Mouse (Mus musculus) midbrain, embryonic 16.5 days (tissue): ENCODE results near the gene Tarbp2. TPM values are rescaled to one million over a fixed set of nuclear protein-coding genes. Genes with fewer than 3 reads are reported as not detected.

ENCODE experiments used
- ATAC-seq: fragments of 200-750 bp; cut with Nextera tagmentation; 2 replicates; pipeline ENCODE4 v1.8.0; 2017; ENCODE audit warnings: moderate TSS enrichment
- H3K27ac ChIP-seq: fragments of 300-500 bp; sonication (generic); 2 replicates; pipeline ENCODE4 v1.5.1; 2014; ENCODE audit warnings: mild to moderate bottlenecking, low read length, mixed read lengths
- H3K27me3 ChIP-seq: fragments of 300-500 bp; sonication (generic); 2 replicates; pipeline ENCODE4 v1.6.1; 2014; ENCODE audit warnings: low read depth, low read length, mixed read lengths; ENCODE audit not compliant: control insufficient read depth, insufficient read depth
- H3K36me3 ChIP-seq: fragments of 300-500 bp; sonication (generic); 2 replicates; pipeline ENCODE4 v1.6.1; 2014; ENCODE audit warnings: mild to moderate bottlenecking, low read length, moderate library complexity, mixed read lengths; ENCODE audit not compliant: control insufficient read depth, insufficient read depth
- H3K4me1 ChIP-seq: fragments of 300-500 bp; sonication (generic); 2 replicates; pipeline ENCODE4 v1.6.1; 2014; ENCODE audit warnings: mild to moderate bottlenecking, low read length, mixed read lengths; ENCODE audit not compliant: control insufficient read depth, insufficient read depth
- H3K4me2 ChIP-seq: fragments of 300-500 bp; sonication (generic); 2 replicates; pipeline ENCODE4 v1.6.1; 2014; ENCODE audit warnings: mild to moderate bottlenecking, low read length, mixed read lengths
- H3K4me3 ChIP-seq: fragments of 300-500 bp; sonication (generic); 2 replicates; pipeline ENCODE4 v1.5.1; 2014; ENCODE audit warnings: low read depth, mild to moderate bottlenecking, low read length, moderate library complexity, mixed read lengths
- H3K9ac ChIP-seq: fragments of 300-500 bp; sonication (generic); 2 replicates; pipeline ENCODE4 v1.6.1; 2014; ENCODE audit warnings: low read depth, low read length, mixed read lengths
- H3K9me3 ChIP-seq: fragments of 300-500 bp; sonication (generic); replicated peaks from 2 replicates; pipeline ENCODE4 v1.6.1; 2014; ENCODE audit warnings: mild to moderate bottlenecking, low read length, mixed read lengths; ENCODE audit not compliant: control insufficient read depth, poor library complexity, severe bottlenecking
- WGBS: fragments of 180-500 bp; shearing (Covaris S2); extraction: QIAGEN DNeasy Blood & Tissue Kit; methylation state at CpG from one replicate; pipeline ENCODE4 v1.1.7; 2014; 5-methylcytosine and 5-hydroxymethylcytosine counted together
- polyA plus RNA-seq: library from polyadenylated mRNA; unstranded; fragments of >200 nt; fragmentation: Nextera tagmentation; extraction: Ambion mirVana; gene quantifications from 2 replicates; pipeline ENCODE4 v1.2.1, GENCODE M21; 2015

The Tarbp2 gene
- polyA plus RNA-seq, 1 experiment from 2014 or later, result 105 TPM

GRCm38 (mm10) chr15:102516728-102517404 is 1.1 kb upstream of the Tarbp2 start, which contains the start of gene Map3k12:
Map3k12 (minus strand) TSS chr15:102517064.
- Histone ChIP-seq H3K9ac (peak within 1 kb of the TSS; percentile 90), H3K36me3 (peaks cover 4% of the 10 kb centered on the region), H3K4me3 (peak within 1 kb of the TSS; percentile 69), H3K27ac (peak within 1 kb of the TSS; percentile 100), H3K9me3 (no peaks in the 10 kb centered on the region), H3K4me2 (peak within 1 kb of the TSS; percentile 91), H3K4me1 (peaks cover 44% of the 10 kb centered on the region), H3K27me3 (no peaks in the 10 kb centered on the region)
- under 1% methylated on average over 39 of the region's 43 CpGs for WGBS
- ATAC-seq, result peak; percentile 16; the same call in 1 of the 2 replicates

- Histone ChIP-seq H3K27ac (peak overlapping the region; percentile 96), H3K4me2 (peak overlapping the region; percentile 91), H3K9ac (peak overlapping the region; percentile 90), H3K4me3 (peak overlapping the region; percentile 69), H3K36me3 (peaks cover 9% of the 10 kb centered on the region), H3K4me1 (peaks cover 37% of the 10 kb centered on the region), H3K27me3 (no peaks in the 10 kb centered on the region), H3K9me3 (no peaks in the 10 kb centered on the region)
- WGBS, result 0% methylated on average over 10 of the region's 10 CpGs
- ATAC-seq, result no peak
Observed at GRCm38 (mm10) chr15:102517631-102517975, 389 bp upstream of the Tarbp2 start.

- peak overlapping the region; percentile 72 for H3K4me3 ChIP-seq
- WGBS, result 15% methylated on average over 9 of the region's 9 CpGs
- H3K9me3 ChIP-seq, result no peaks in the 10 kb centered on the region
- peak overlapping the region; percentile 100 for H3K27ac ChIP-seq
- ATAC-seq, result no peak; the same call in 1 of the 2 replicates
- peaks cover 9% of the 10 kb centered on the region for H3K36me3 ChIP-seq
- peak overlapping the region; percentile 87 for H3K9ac ChIP-seq
- H3K27me3 ChIP-seq, result no peaks in the 10 kb centered on the region
- H3K4me2 ChIP-seq, result peak overlapping the region; percentile 84
- H3K4me1 ChIP-seq, result peaks cover 27% of the 10 kb centered on the region
Observed at GRCm38 (mm10) chr15:102518859-102519201, 838 bp downstream of the Tarbp2 start.

GRCm38 (mm10) chr15:102519211-102520141 is 1.5 kb downstream of the Tarbp2 start:
- peaks cover 26% of the 10 kb centered on the region for H3K4me1 ChIP-seq
- H3K9ac ChIP-seq, result peak overlapping the region; percentile 87
- WGBS, result 75% methylated on average over 15 of the region's 17 CpGs
- peaks cover 9% of the 10 kb centered on the region for H3K36me3 ChIP-seq
- no peaks in the 10 kb centered on the region for H3K9me3 ChIP-seq
- no peak for ATAC-seq
- peak overlapping the region; percentile 72 for H3K4me3 ChIP-seq
- peak overlapping the region; percentile 84 for H3K4me2 ChIP-seq
- peak overlapping the region; percentile 100 for H3K27ac ChIP-seq
- H3K27me3 ChIP-seq, result no peaks in the 10 kb centered on the region

GRCm38 (mm10) chr15:102520416-102520815 is 2.4 kb downstream of the Tarbp2 start:
- Histone ChIP-seq H3K27me3 (no peaks in the 10 kb centered on the region), H3K9ac (no peak overlapping the region), H3K9me3 (no peaks in the 10 kb centered on the region), H3K4me3 (no peak overlapping the region), H3K4me1 (peaks cover 17% of the 10 kb centered on the region), H3K27ac (no peak overlapping the region), H3K4me2 (no peak overlapping the region), H3K36me3 (peaks cover 9% of the 10 kb centered on the region)
- 92% methylated on average over 4 of the region's 4 CpGs for WGBS
- no peak for ATAC-seq

- Histone ChIP-seq H3K36me3 (peaks cover 9% of the 10 kb centered on the region), H3K4me1 (peaks cover 10% of the 10 kb centered on the region), H3K9me3 (no peaks in the 10 kb centered on the region), H3K27ac (no peak overlapping the region), H3K9ac (no peak overlapping the region), H3K4me2 (no peak overlapping the region), H3K4me3 (no peak overlapping the region), H3K27me3 (no peaks in the 10 kb centered on the region)
- 87% methylated on average over 4 of the region's 4 CpGs for WGBS
- ATAC-seq, result no peak
Observed at GRCm38 (mm10) chr15:102521480-102521879, 3.5 kb downstream of the Tarbp2 start.

GRCm38 (mm10) chr15:102524892-102525485 is 7.0 kb downstream of the Tarbp2 start, which contains the start of gene Npff:
Npff (minus strand) TSS chr15:102524942.
- Histone ChIP-seq H3K4me3 (no peak within 1 kb of the TSS), H3K4me2 (no peak within 1 kb of the TSS), H3K9ac (0 out of 2 replicates have a peak within 1 kb of the TSS, but pooled peaks have one; percentile 25), H3K4me1 (no peaks in the 10 kb centered on the region; the same call in 1 of the 2 replicates), H3K27ac (no peak within 1 kb of the TSS), H3K27me3 (no peaks in the 10 kb centered on the region), H3K9me3 (no peaks in the 10 kb centered on the region), H3K36me3 (peaks cover 15% of the 10 kb centered on the region)
- WGBS, result 8% methylated on average over 3 of the region's 3 CpGs
- no peak for ATAC-seq

- Histone ChIP-seq H3K27ac (no peak overlapping the region), H3K9ac (no peak overlapping the region), H3K27me3 (no peaks in the 10 kb centered on the region), H3K9me3 (no peaks in the 10 kb centered on the region), H3K4me3 (no peak overlapping the region), H3K36me3 (peaks cover 19% of the 10 kb centered on the region), H3K4me2 (no peak overlapping the region), H3K4me1 (no peaks in the 10 kb centered on the region)
- WGBS, result 90% methylated on average over 6 of the region's 6 CpGs
- no peak for ATAC-seq
Observed at GRCm38 (mm10) chr15:102526111-102527002, 8.4 kb downstream of the Tarbp2 start.
